Mouse (Mus musculus) embryonic facial prominence, embryonic 11.5 days (tissue): ENCODE measurements around the gene Coq10b. TPM values are rescaled to one million over a fixed set of nuclear protein-coding genes. Genes with fewer than 3 reads are reported as not detected.
"Not testable (repeated sequence)": the region's sequence is repeated elsewhere in the genome, so short reads cannot be mapped to it uniquely, and the experiment has no call there.

Source experiments
- ATAC-seq: fragments of 200-750 bp; cut with Nextera tagmentation; replicated peaks from 2 replicates; pipeline ENCODE4 v1.8.0; 2017; ENCODE audit warnings: low read depth; ENCODE audit not compliant: insufficient number of reproducible peaks, low FRiP score, low TSS enrichment
- DNase-seq: peaks from one replicate; pipeline ENCODE4 v3.0.0-alpha.2; 2015; ENCODE audit warnings: low spot score
- H3K27ac ChIP-seq: fragments of 300-500 bp; sonication (generic); replicated peaks from 2 replicates; pipeline ENCODE4 v1.5.1; 2014; ENCODE audit warnings: mild to moderate bottlenecking, low read depth, low read length, control low read depth
- H3K27me3 ChIP-seq: fragments of 300-500 bp; sonication (generic); 2 replicates; pipeline ENCODE4 v1.6.1; 2014; ENCODE audit warnings: mild to moderate bottlenecking, low read length, moderate library complexity, mixed read lengths; ENCODE audit not compliant: control insufficient read depth, insufficient read depth
- H3K36me3 ChIP-seq: fragments of 300-500 bp; sonication (generic); replicated peaks from 2 replicates; pipeline ENCODE4 v1.6.1; 2014; ENCODE audit warnings: low read depth, mild to moderate bottlenecking, low read length, moderate library complexity, mixed read lengths; ENCODE audit not compliant: control insufficient read depth, insufficient read depth
- H3K4me1 ChIP-seq: fragments of 300-500 bp; sonication (generic); 2 replicates; pipeline ENCODE4 v1.6.1; 2014; ENCODE audit warnings: low read length, mixed read lengths; ENCODE audit not compliant: control insufficient read depth, insufficient read depth
- H3K4me2 ChIP-seq: fragments of 300-500 bp; sonication (generic); 2 replicates; pipeline ENCODE4 v1.6.1; 2014; ENCODE audit warnings: low read depth, mild to moderate bottlenecking, control low read depth, low read length, moderate library complexity
- H3K4me3 ChIP-seq: fragments of 300-500 bp; sonication (generic); 2 replicates; pipeline ENCODE4 v1.5.1; 2014; ENCODE audit warnings: low read depth, low read length, control low read depth
- H3K9ac ChIP-seq: fragments of 300-500 bp; sonication (generic); replicated peaks from 2 replicates; pipeline ENCODE4 v1.6.1; 2014; ENCODE audit warnings: mild to moderate bottlenecking, control low read depth, low read length
- H3K9me3 ChIP-seq: fragments of 300-500 bp; sonication (generic); replicated peaks from 2 replicates; pipeline ENCODE4 v1.6.1; 2016; ENCODE audit warnings: mild to moderate bottlenecking, low read length, inconsistent platforms, mixed read lengths; ENCODE audit not compliant: control insufficient read depth
- WGBS: fragments of 180-500 bp; shearing (Covaris S2); extraction: QIAGEN DNeasy Blood & Tissue Kit; methylation state at CpG from one replicate; pipeline ENCODE4 v1.1.7; 2014; 5-methylcytosine and 5-hydroxymethylcytosine counted together
- polyA plus RNA-seq: library from polyadenylated mRNA; unstranded; fragments of >200 nt; fragmentation: Nextera tagmentation; extraction: Ambion mirVana; gene quantifications from 2 replicates; pipeline ENCODE4 v1.2.1, GENCODE M21; 2014

The Coq10b gene
- 25.4 and 27.7 TPM in 2 replicates for polyA plus RNA-seq

DNA sequence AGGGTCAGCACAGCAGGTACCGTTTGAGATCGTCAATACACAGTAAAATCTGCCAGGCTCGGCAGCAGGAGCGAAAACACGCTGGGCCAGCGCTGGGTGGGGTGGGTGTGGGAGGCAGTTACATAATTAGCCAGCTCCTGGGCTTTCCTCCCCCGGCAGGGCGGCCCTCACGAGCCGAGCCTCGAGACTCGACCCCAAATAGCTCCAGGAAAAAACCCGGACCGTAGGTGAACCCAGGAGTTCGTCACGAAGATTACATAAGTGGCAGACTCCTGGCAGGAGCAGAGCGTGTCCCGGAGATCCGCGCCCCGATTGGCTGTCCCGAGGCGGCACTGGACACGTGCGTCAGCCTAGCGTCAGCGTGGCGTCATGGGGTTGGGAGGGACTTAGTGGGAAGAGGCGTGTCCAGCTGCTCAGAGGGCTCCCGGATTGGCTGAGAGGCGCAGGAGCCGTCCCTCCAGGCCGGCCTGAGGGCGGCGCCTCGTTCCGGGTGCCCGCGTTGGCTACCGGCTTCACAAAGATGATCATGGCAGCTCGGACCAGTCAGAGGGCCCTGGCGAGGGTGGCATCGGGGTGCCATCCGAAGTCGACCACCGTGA, at the start of gene Coq10b:
TSS of gene Coq10b (plus strand) at position 416 of the 599 bp plus-strand sequence.
- peak within 1 kb of the TSS; percentile 92 for H3K4me3 ChIP-seq
- H3K27ac ChIP-seq = peak within 1 kb of the TSS; percentile 59; the same call in 1 of the 2 replicates
- no peaks in the 10 kb centered on the region for H3K9me3 ChIP-seq
- under 1% methylated on average over 42 of the region's 46 CpGs for WGBS
- H3K4me2 ChIP-seq = peak within 1 kb of the TSS; percentile 83
- ATAC-seq (peak; percentile 100), DNase-seq (peak; percentile 100)
- no peaks in the 10 kb centered on the region for H3K27me3 ChIP-seq
- no peaks in the 10 kb centered on the region for H3K36me3 ChIP-seq
- H3K9ac ChIP-seq = peak within 1 kb of the TSS; percentile 68
- H3K4me1 ChIP-seq = peaks cover 3% of the 10 kb centered on the region; the same call in 1 of the 2 replicates

DNA sequence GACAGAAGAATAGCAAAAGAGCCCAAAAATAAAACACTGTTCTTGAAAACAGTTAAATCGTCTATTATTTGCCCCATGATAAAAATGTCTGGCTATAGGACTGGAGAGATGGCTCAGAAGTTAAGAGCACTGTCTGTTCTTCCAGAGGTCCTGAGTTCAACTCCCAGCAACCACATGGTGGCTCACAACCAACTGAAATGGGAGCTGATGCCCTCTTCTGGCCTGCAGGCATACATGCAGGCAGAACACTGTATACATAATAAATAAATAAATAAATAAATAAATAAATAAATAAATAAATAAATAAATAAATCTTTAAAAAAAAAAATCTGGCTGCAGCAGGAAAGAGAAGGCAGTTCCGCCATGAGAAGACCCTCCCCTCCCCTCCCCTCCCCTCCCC, 44.3 kb upstream of the Coq10b start:
- 88% methylated on average over 2 of the region's 2 CpGs for WGBS
- H3K27me3 ChIP-seq, H3K9me3 ChIP-seq, H3K4me2 ChIP-seq, DNase-seq, H3K9ac ChIP-seq, H3K4me3 ChIP-seq, H3K4me1 ChIP-seq, H3K27ac ChIP-seq, ATAC-seq: not testable (repeated sequence)
- H3K36me3 ChIP-seq = peaks cover 19% of the 10 kb centered on the region

- H3K9me3 ChIP-seq = no peaks in the 10 kb centered on the region
- 73% methylated on average over 3 of the region's 3 CpGs for WGBS
- DNase-seq = no peak
- no peak overlapping the region for H3K27ac ChIP-seq
- no peaks in the 10 kb centered on the region for H3K4me1 ChIP-seq
- H3K36me3 ChIP-seq = peaks cover 11% of the 10 kb centered on the region
- no peak for ATAC-seq
- no peak overlapping the region for H3K4me3 ChIP-seq
- no peaks in the 10 kb centered on the region for H3K27me3 ChIP-seq
- no peak overlapping the region for H3K9ac ChIP-seq
- H3K4me2 ChIP-seq = no peak overlapping the region
Measured at GRCm38 (mm10) chr1:55012513-55012912, 40.1 kb upstream of the Coq10b start.

DNA sequence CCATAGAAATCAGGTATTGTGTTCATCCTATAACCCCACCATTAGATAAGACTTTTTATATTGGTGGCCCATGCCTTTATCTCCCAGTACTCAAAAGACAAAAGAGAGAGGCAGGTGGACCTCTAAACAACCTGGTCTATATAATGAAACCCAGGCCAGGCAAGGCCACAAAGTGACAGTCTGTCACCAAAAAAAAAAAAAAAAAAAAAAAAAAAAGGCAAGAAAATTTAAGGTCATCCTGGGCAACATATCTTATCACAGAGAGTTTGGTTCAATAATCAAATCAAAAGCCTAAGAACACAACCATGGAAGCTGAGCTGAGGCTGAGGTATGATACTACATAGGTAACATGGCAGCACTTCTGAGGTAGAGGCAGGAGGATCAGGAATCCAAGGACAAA, 30.7 kb upstream of the Coq10b start:
- no peak overlapping the region for H3K4me2 ChIP-seq
- ATAC-seq (no peak), DNase-seq (no peak)
- H3K4me1 ChIP-seq = no peaks in the 10 kb centered on the region
- no peaks in the 10 kb centered on the region for H3K27me3 ChIP-seq
- H3K27ac ChIP-seq = no peak overlapping the region
- H3K9ac ChIP-seq = no peak overlapping the region
- H3K4me3 ChIP-seq = no peak overlapping the region
- H3K9me3 ChIP-seq = no peaks in the 10 kb centered on the region
- peaks cover 3% of the 10 kb centered on the region for H3K36me3 ChIP-seq

DNA sequence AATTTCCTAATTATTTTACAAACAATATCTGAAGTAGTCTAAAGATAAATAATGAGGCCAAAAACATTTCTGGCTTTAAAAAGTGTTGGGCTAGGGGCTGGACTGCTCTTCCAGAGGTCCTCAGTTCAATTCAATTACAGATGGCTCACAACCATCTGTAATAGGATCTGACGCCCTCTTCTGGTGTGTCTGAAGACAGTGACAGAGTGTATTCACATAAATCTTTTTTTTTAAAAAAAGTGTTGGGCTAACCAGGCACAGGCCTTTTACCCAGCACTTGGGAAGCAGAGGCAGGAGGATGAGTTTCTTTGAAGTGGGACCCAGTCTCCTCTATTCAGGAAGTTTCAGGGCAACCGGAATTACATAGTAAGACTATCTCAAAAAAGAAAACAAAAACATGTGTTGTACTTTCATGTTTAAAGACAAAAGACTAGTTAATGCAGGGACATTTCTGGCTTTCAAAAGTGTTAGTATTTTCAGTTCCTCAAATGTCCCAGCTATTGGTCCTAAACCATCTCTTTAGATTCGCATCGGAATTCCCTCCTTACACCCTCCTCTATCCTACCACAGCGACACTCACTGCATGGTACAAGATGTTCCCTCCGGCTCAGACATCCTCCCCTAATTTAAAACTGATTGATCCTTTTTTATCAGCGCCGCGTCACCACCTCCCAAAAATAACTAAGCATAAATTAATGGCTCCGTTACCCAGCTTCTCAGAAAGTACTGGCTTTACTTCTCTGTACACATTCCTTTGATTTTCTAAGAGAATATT, 26.7 kb upstream of the Coq10b start:
- Histone ChIP-seq H3K27me3 (no peaks in the 10 kb centered on the region), H3K4me2 (peak overlapping the region; percentile 74), H3K9me3 (no peaks in the 10 kb centered on the region), H3K9ac (peak overlapping the region; percentile 100), H3K4me3 (peak overlapping the region; percentile 96), H3K27ac (no peak overlapping the region), H3K4me1 (no peaks in the 10 kb centered on the region), H3K36me3 (no peaks in the 10 kb centered on the region; the same call in 1 of the 2 replicates)
- ATAC-seq (no peak), DNase-seq (peak; percentile 17)
- 17% methylated on average over 10 of the region's 10 CpGs for WGBS

GRCm38 (mm10) chr1:55026444-55027252, 25.9 kb upstream of the Coq10b start:
- H3K4me2 ChIP-seq = peak overlapping the region; percentile 74
- H3K4me3 ChIP-seq = peak overlapping the region; percentile 96
- under 1% methylated on average over 55 of the region's 55 CpGs for WGBS
- DNase-seq (no peak), ATAC-seq (peak; percentile 55; the same call in 1 of the 2 replicates)
- peak overlapping the region; percentile 78 for H3K27ac ChIP-seq
- no peaks in the 10 kb centered on the region for H3K9me3 ChIP-seq
- H3K27me3 ChIP-seq = no peaks in the 10 kb centered on the region
- no peaks in the 10 kb centered on the region for H3K4me1 ChIP-seq
- no peaks in the 10 kb centered on the region; the same call in 1 of the 2 replicates for H3K36me3 ChIP-seq
- peak overlapping the region; percentile 100 for H3K9ac ChIP-seq

- no peaks in the 10 kb centered on the region for H3K4me1 ChIP-seq
- DNase-seq = peak; percentile 98
- peak within 1 kb of the TSS; percentile 74 for H3K4me2 ChIP-seq
- H3K27me3 ChIP-seq = no peaks in the 10 kb centered on the region
- no peaks in the 10 kb centered on the region for H3K9me3 ChIP-seq
- H3K4me3 ChIP-seq = peak within 1 kb of the TSS; percentile 96
- 1% methylated on average over 46 of the region's 46 CpGs for whole genome bisulfite sequencing
- peak within 1 kb of the TSS; percentile 100 for H3K9ac ChIP-seq
- H3K27ac ChIP-seq = peak within 1 kb of the TSS; percentile 78
- ATAC-seq = peak; percentile 98
- no peaks in the 10 kb centered on the region; the same call in 1 of the 2 replicates for H3K36me3 ChIP-seq
Measured at GRCm38 (mm10) chr1:55027253-55027801, 25.2 kb upstream of the Coq10b start, which contains the start of gene Sf3b1. TSS of gene Sf3b1 (minus strand) at chr1:55027481.
